Mouse (Mus musculus) myocyte (in vitro differentiated cells): ENCODE data around the gene Tspan5.

ENCODE experiments used
- CEBPB ChIP-seq: IDR thresholded peaks from 2 replicates; pipeline ENCODE4 v1.6.1; 2011; ENCODE audit warnings: mild to moderate bottlenecking, moderate library complexity; ENCODE audit not compliant: poor library complexity, insufficient read depth, severe bottlenecking
- E2F4 ChIP-seq: IDR thresholded peaks from one replicate; pipeline ENCODE4 v1.6.1; 2011; ENCODE audit warnings: mild to moderate bottlenecking, control low read depth, moderate library complexity; ENCODE audit not compliant: insufficient read depth
- MAX ChIP-seq: IDR thresholded peaks from one replicate; pipeline ENCODE4 v1.6.1; 2011; ENCODE audit warnings: low read depth, mild to moderate bottlenecking, control low read depth
- MYOD1 ChIP-seq, 3 experiments: IDR thresholded peaks; one replicate each; pipeline ENCODE4 v1.6.1; 2011; ENCODE audit warnings: control low read depth in 2 of 3, low read depth in 2 of 3, mild to moderate bottlenecking in 2 of 3, moderate library complexity in 1 of 3; ENCODE audit not compliant: insufficient read length in 2 of 3, control insufficient read depth in 1 of 3
- MYOG ChIP-seq, 3 experiments: IDR thresholded peaks; one replicate each; pipeline ENCODE4 v1.6.1; 2011; ENCODE audit warnings: control low read depth in 2 of 3, low read depth in 2 of 3, mild to moderate bottlenecking in 2 of 3; ENCODE audit not compliant: insufficient read length in 2 of 3, control insufficient read depth in 1 of 3, insufficient read depth in 1 of 3
- POLR2A ChIP-seq: IDR thresholded peaks from one replicate; pipeline ENCODE4 v1.6.1; 2011; ENCODE audit warnings: low read depth, mild to moderate bottlenecking, control low read depth, moderate library complexity; ENCODE audit not compliant: insufficient read length
- POLR2AphosphoS2 ChIP-seq: IDR thresholded peaks from one replicate; pipeline ENCODE4 v1.6.1; 2011; ENCODE audit warnings: low read depth, control low read depth; ENCODE audit not compliant: insufficient read length
- REST ChIP-seq: IDR thresholded peaks from one replicate; pipeline ENCODE4 v1.6.1; 2011; ENCODE audit warnings: mild to moderate bottlenecking, control low read depth, moderate library complexity; ENCODE audit not compliant: insufficient read depth, insufficient read length
- SRF ChIP-seq: IDR thresholded peaks from one replicate; pipeline ENCODE4 v1.6.1; 2011; ENCODE audit warnings: low read depth; ENCODE audit not compliant: control insufficient read depth, insufficient read length
- TCF12 ChIP-seq: IDR thresholded peaks from one replicate; pipeline ENCODE4 v1.6.1; 2011; ENCODE audit warnings: mild to moderate bottlenecking, control low read depth; ENCODE audit not compliant: poor library complexity, insufficient read depth, severe bottlenecking
- TCF3 ChIP-seq: IDR thresholded peaks from one replicate; pipeline ENCODE4 v1.6.1; 2011; ENCODE audit warnings: low read depth, control low read depth; ENCODE audit not compliant: insufficient read length
- USF1 ChIP-seq: IDR thresholded peaks from one replicate; pipeline ENCODE4 v1.6.1; 2011; ENCODE audit warnings: low read depth, mild to moderate bottlenecking, control low read depth, moderate library complexity

DNA sequence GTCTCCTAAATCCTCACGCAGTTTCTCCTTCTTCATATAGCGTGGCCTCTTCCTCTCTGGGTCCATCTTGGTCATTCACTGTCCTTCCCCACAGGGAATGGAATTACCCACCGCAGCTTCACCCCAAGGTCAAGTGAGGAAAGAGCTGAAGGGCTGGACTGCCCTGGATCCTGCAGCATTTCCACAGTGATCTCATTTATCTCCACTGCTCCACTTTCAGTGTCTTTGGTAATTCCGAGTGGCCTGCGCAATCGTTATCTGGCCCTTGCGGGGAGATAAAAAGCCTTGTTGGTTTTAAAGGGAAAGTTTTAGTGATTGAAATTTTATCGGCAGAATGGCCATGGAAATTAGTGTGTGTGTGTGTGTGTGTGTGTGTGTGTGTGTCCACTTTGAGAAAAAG lies 14.4 kb upstream of the Tspan5 start:
- TF ChIP-seq POLR2A (no peak), USF1 (no peak), E2F4 (no peak), MYOD1 (IDR thresholded peaks at IDR 0.05; ENCODE audit: control insufficient read depth in 1 of 3, insufficient read length in 2 of 3, low read depth in 2 of 3) (no peak), TCF12 (no peak), MAX (no peak), REST (no peak), MYOG (IDR thresholded peaks at IDR 0.05; ENCODE audit: control insufficient read depth in 1 of 3, insufficient read depth in 1 of 3, insufficient read length in 2 of 3, low read depth in 2 of 3) (no peak), POLR2AphosphoS2 (no peak), SRF (no peak), CEBPB (no peak), TCF3 (no peak)
